Mouse (Mus musculus) embryonic facial prominence, embryonic 13.5 days (tissue): ENCODE data around the gene Ltbp1. TPM values are rescaled to one million over a fixed set of nuclear protein-coding genes. Genes with fewer than 3 reads are reported as not detected.

Source experiments
- ATAC-seq: fragments of 200-750 bp; cut with Nextera tagmentation; 2 replicates; pipeline ENCODE4 v1.8.0; 2017; ENCODE audit warnings: low read depth; ENCODE audit not compliant: insufficient number of reproducible peaks, insufficient read depth, low FRiP score, low TSS enrichment
- H3K27ac ChIP-seq: fragments of 300-500 bp; sonication (generic); 2 replicates; pipeline ENCODE4 v1.5.1; 2015; ENCODE audit warnings: moderate library complexity, mild to moderate bottlenecking, inconsistent platforms
- H3K27me3 ChIP-seq: fragments of 300-500 bp; sonication (generic); 2 replicates; pipeline ENCODE4 v1.6.1; 2015; ENCODE audit warnings: mild to moderate bottlenecking, inconsistent platforms
- H3K36me3 ChIP-seq: fragments of 300-500 bp; sonication (generic); 2 replicates; pipeline ENCODE4 v1.6.1; 2015; ENCODE audit warnings: mild to moderate bottlenecking, inconsistent platforms
- H3K4me1 ChIP-seq: fragments of 300-500 bp; sonication (generic); 2 replicates; pipeline ENCODE4 v1.6.1; 2015; ENCODE audit warnings: inconsistent platforms
- H3K4me2 ChIP-seq: fragments of 300-500 bp; sonication (generic); 2 replicates; pipeline ENCODE4 v1.6.1; 2015; ENCODE audit warnings: moderate library complexity, mild to moderate bottlenecking, inconsistent platforms
- H3K4me3 ChIP-seq: fragments of 300-500 bp; sonication (generic); 2 replicates; pipeline ENCODE4 v1.5.1; 2015; ENCODE audit warnings: mild to moderate bottlenecking, inconsistent platforms
- H3K9ac ChIP-seq: fragments of 300-500 bp; sonication (generic); 2 replicates; pipeline ENCODE4 v1.6.1; 2015; ENCODE audit warnings: mild to moderate bottlenecking, inconsistent platforms
- H3K9me3 ChIP-seq: fragments of 300-500 bp; sonication (generic); 2 replicates; pipeline ENCODE4 v1.6.1; 2016; ENCODE audit warnings: inconsistent platforms
- WGBS: fragments of 180-500 bp; shearing (Covaris S2); methylation state at CpG from one replicate; pipeline ENCODE4 v1.1.7; 2015; ENCODE audit warnings: mixed read lengths; 5-methylcytosine and 5-hydroxymethylcytosine counted together
- polyA plus RNA-seq: library from polyadenylated mRNA; unstranded; fragments of >200 nt; fragmentation: Nextera tagmentation; extraction: Ambion mirVana; gene quantifications from 2 replicates; pipeline ENCODE4 v1.2.1, GENCODE M21; 2015

Ltbp1 gene
- polyA plus RNA-seq, 1 experiment from 2014 or later = 41.3 TPM

- H3K4me1 ChIP-seq = peaks cover 43% of the 10 kb centered on the region
- ATAC-seq = no peak
- WGBS = 75% methylated on average over 14 of the region's 14 CpGs
- H3K4me3 ChIP-seq = no peak overlapping the region
- no peaks in the 10 kb centered on the region for H3K27me3 ChIP-seq
- H3K27ac ChIP-seq = no peak overlapping the region
- H3K9me3 ChIP-seq = no peaks in the 10 kb centered on the region; the same call in 1 of the 2 replicates
- 0 out of 2 replicates have a peak, but pooled peaks cover 5% of the 10 kb centered on the region for H3K36me3 ChIP-seq
- no peak overlapping the region for H3K4me2 ChIP-seq
- H3K9ac ChIP-seq = no peak overlapping the region
Measured at GRCm38 (mm10) chr17:75182319-75183001, 177.1 kb downstream of the Ltbp1 start.

- no peaks in the 10 kb centered on the region for H3K27me3 ChIP-seq
- 0 out of 2 replicates have a peak, but pooled peaks cover 5% of the 10 kb centered on the region for H3K36me3 ChIP-seq
- no peak overlapping the region for H3K4me3 ChIP-seq
- H3K9me3 ChIP-seq = no peaks in the 10 kb centered on the region; the same call in 1 of the 2 replicates
- H3K27ac ChIP-seq = no peak overlapping the region
- peaks cover 16% of the 10 kb centered on the region for H3K4me1 ChIP-seq
- no peak overlapping the region for H3K4me2 ChIP-seq
- WGBS = 85% methylated on average over 8 of the region's 8 CpGs
- H3K9ac ChIP-seq = no peak overlapping the region
- no peak for ATAC-seq
Measured at GRCm38 (mm10) chr17:75186732-75187509, 181.6 kb downstream of the Ltbp1 start.

GRCm38 (mm10) chr17:75196952-75197351 is 191.6 kb downstream of the Ltbp1 start:
- Histone ChIP-seq H3K9ac (no peak overlapping the region), H3K9me3 (no peaks in the 10 kb centered on the region), H3K4me2 (no peak overlapping the region), H3K27ac (no peak overlapping the region), H3K36me3 (no peaks in the 10 kb centered on the region), H3K4me1 (no peaks in the 10 kb centered on the region), H3K4me3 (no peak overlapping the region), H3K27me3 (no peaks in the 10 kb centered on the region)
- ATAC-seq = no peak
- WGBS = 81% methylated on average over 2 of the region's 2 CpGs

- H3K27me3 ChIP-seq = no peaks in the 10 kb centered on the region
- no peaks in the 10 kb centered on the region for H3K36me3 ChIP-seq
- no peak overlapping the region for H3K27ac ChIP-seq
- WGBS = 97% methylated on average over 2 of the region's 2 CpGs
- no peak overlapping the region for H3K4me3 ChIP-seq
- no peak overlapping the region for H3K4me2 ChIP-seq
- H3K9me3 ChIP-seq = no peaks in the 10 kb centered on the region
- H3K4me1 ChIP-seq = no peaks in the 10 kb centered on the region
- no peak for ATAC-seq
- H3K9ac ChIP-seq = no peak overlapping the region
Measured at GRCm38 (mm10) chr17:75198767-75199166, 193.4 kb downstream of the Ltbp1 start.

- Histone ChIP-seq H3K4me1 (no peaks in the 10 kb centered on the region), H3K9ac (no peak overlapping the region), H3K27ac (no peak overlapping the region), H3K27me3 (no peaks in the 10 kb centered on the region), H3K36me3 (no peaks in the 10 kb centered on the region), H3K4me2 (no peak overlapping the region), H3K4me3 (no peak overlapping the region), H3K9me3 (no peaks in the 10 kb centered on the region)
- WGBS = 81% methylated on average over 9 of the region's 9 CpGs
- no peak for ATAC-seq
Measured at GRCm38 (mm10) chr17:75199694-75200093, 194.3 kb downstream of the Ltbp1 start.

GRCm38 (mm10) chr17:75202314-75202713 is 196.9 kb downstream of the Ltbp1 start:
- WGBS = 76% methylated on average over 3 of the region's 3 CpGs

GRCm38 (mm10) chr17:75204065-75204464 is 198.7 kb downstream of the Ltbp1 start:
- no peak for ATAC-seq
- Histone ChIP-seq H3K4me1 (peaks cover 11% of the 10 kb centered on the region), H3K9ac (no peak overlapping the region), H3K27ac (no peak overlapping the region), H3K27me3 (no peaks in the 10 kb centered on the region), H3K4me3 (no peak overlapping the region), H3K9me3 (no peaks in the 10 kb centered on the region), H3K36me3 (no peaks in the 10 kb centered on the region), H3K4me2 (no peak overlapping the region)
- 94% methylated on average over 1 of the region's 1 CpGs for WGBS

More at GRCm38 (mm10) chr17:75202314-75202713, 196.9 kb downstream of the Ltbp1 start:
- Histone ChIP-seq H3K9me3 (no peaks in the 10 kb centered on the region), H3K4me2 (no peak overlapping the region), H3K4me1 (peaks cover 11% of the 10 kb centered on the region), H3K27me3 (no peaks in the 10 kb centered on the region), H3K9ac (no peak overlapping the region), H3K36me3 (no peaks in the 10 kb centered on the region), H3K4me3 (no peak overlapping the region), H3K27ac (no peak overlapping the region)
- ATAC-seq = no peak

- 19% methylated on average over 3 of the region's 3 CpGs for WGBS
- Histone ChIP-seq H3K4me3 (no peak overlapping the region), H3K27me3 (no peaks in the 10 kb centered on the region), H3K4me1 (peaks cover 11% of the 10 kb centered on the region), H3K27ac (0 out of 2 replicates have a peak overlapping the region, but pooled peaks have one; percentile 5), H3K4me2 (no peak overlapping the region), H3K36me3 (no peaks in the 10 kb centered on the region), H3K9me3 (no peaks in the 10 kb centered on the region), H3K9ac (no peak overlapping the region)
- ATAC-seq = no peak
Measured at GRCm38 (mm10) chr17:75206281-75206680, 200.9 kb downstream of the Ltbp1 start.

- ATAC-seq = no peak
Measured at GRCm38 (mm10) chr17:75208164-75208698, 202.9 kb downstream of the Ltbp1 start.

GRCm38 (mm10) chr17:75210526-75210925 is 205.2 kb downstream of the Ltbp1 start:
- no peak for ATAC-seq
- H3K4me1 ChIP-seq = peaks cover 6% of the 10 kb centered on the region
- no peaks in the 10 kb centered on the region for H3K36me3 ChIP-seq
- H3K4me2 ChIP-seq = no peak overlapping the region
- H3K9ac ChIP-seq = no peak overlapping the region
- H3K27ac ChIP-seq = no peak overlapping the region
- 89% methylated on average over 4 of the region's 4 CpGs for WGBS
- no peak overlapping the region for H3K4me3 ChIP-seq
- H3K9me3 ChIP-seq = no peaks in the 10 kb centered on the region
- no peaks in the 10 kb centered on the region for H3K27me3 ChIP-seq

More at GRCm38 (mm10) chr17:75208164-75208698, 202.9 kb downstream of the Ltbp1 start:
- H3K9me3 ChIP-seq = no peaks in the 10 kb centered on the region
- no peak overlapping the region for H3K4me3 ChIP-seq
- no peak overlapping the region for H3K4me2 ChIP-seq
- peaks cover 11% of the 10 kb centered on the region for H3K4me1 ChIP-seq
- H3K36me3 ChIP-seq = no peaks in the 10 kb centered on the region
- H3K9ac ChIP-seq = no peak overlapping the region
- H3K27me3 ChIP-seq = no peaks in the 10 kb centered on the region
- H3K27ac ChIP-seq = no peak overlapping the region
- WGBS = 88% methylated on average over 7 of the region's 7 CpGs

- H3K4me3 ChIP-seq = no peak overlapping the region
- H3K36me3 ChIP-seq = no peaks in the 10 kb centered on the region
- H3K4me1 ChIP-seq = no peaks in the 10 kb centered on the region
- H3K9ac ChIP-seq = no peak overlapping the region
- ATAC-seq = no peak
- H3K27me3 ChIP-seq = no peaks in the 10 kb centered on the region
- H3K9me3 ChIP-seq = no peaks in the 10 kb centered on the region
- 96% methylated on average over 2 of the region's 2 CpGs for WGBS
- no peak overlapping the region for H3K4me2 ChIP-seq
- H3K27ac ChIP-seq = no peak overlapping the region
Measured at GRCm38 (mm10) chr17:75216362-75216761, 211.0 kb downstream of the Ltbp1 start.
